Mouse (Mus musculus) small intestine, adult 2 months (tissue): ENCODE measurements at regions not wholly inside any gene's neighbourhood (a gene's known extent, or its start where the extent isn't known, plus 50 kb on each side); places are given as distances from the start of the nearest gene placed in this dataset.

Experiments
- CTCF ChIP-seq: fragments of 200-500 bp; IDR thresholded peaks from 2 replicates; pipeline ENCODE4 v1.5.1; 2012; ENCODE audit warnings: low read depth, mild to moderate bottlenecking, control low read depth, inconsistent platforms, low read length, moderate library complexity, mixed read lengths; ENCODE audit not compliant: insufficient replicate concordance, insufficient read length; ENCODE audit errors: extremely low read depth
- POLR2A ChIP-seq: fragments of 200-500 bp; IDR thresholded peaks from 2 replicates; pipeline ENCODE4 v1.6.1; 2012; ENCODE audit warnings: low read depth, mild to moderate bottlenecking, control low read depth, inconsistent platforms, low read length, moderate library complexity

- TF ChIP-seq POLR2A (no peak), CTCF (no peak)
Measured at GRCm38 (mm10) chr11:114311640-114312039, 244.8 kb upstream of the Sdk2 start.
